Mouse (Mus musculus) megakaryocyte-erythroid progenitor cell, adult 5-6 weeks (primary cell): ENCODE measurements around the gene Ccdc84. TPM values are rescaled to one million over a fixed set of nuclear protein-coding genes. Genes with fewer than 3 reads are reported as not detected.
A peak's percentile ranks its signal among the peaks of the same experiment; 100 is the strongest.
"Not testable (repeated sequence)": the region's sequence is repeated elsewhere in the genome, so short reads cannot be mapped to it uniquely, and the experiment has no call there.

Source experiments
- ATAC-seq: replicated peaks from 2 replicates; pipeline ENCODE4 v1.8.0; 2016; ENCODE audit warnings: mild to moderate bottlenecking, inconsistent platforms; ENCODE audit not compliant: severe bottlenecking, poor library complexity, low FRiP score, low TSS enrichment
- total RNA-seq, 2 experiments: library from RNA; stranded (forward) in 1 of 2; stranded (reverse) in 1 of 2; fragments of 200-1000, 215-1000 nt in 1 of 2; fragments of >200 nt in 1 of 2; fragmentation: Nextera tagmentation in 1 of 2; gene quantifications; 2 replicates each; pipeline ENCODE4 v1.2.3; 2014 to 2017

Gene Ccdc84
- total RNA-seq (2014; fragmentation: Nextera tagmentation) (51.4 and 56.1 TPM in 2 replicates), total RNA-seq (2017) (18.9 and 19.3 TPM in 2 replicates)

- no peak for ATAC-seq
Measured at GRCm38 (mm10) chr9:44418519-44419385, at the start of gene Ccdc84. Gene Ccdc84, minus strand, starts transcription at chr9:44418569.

DNA sequence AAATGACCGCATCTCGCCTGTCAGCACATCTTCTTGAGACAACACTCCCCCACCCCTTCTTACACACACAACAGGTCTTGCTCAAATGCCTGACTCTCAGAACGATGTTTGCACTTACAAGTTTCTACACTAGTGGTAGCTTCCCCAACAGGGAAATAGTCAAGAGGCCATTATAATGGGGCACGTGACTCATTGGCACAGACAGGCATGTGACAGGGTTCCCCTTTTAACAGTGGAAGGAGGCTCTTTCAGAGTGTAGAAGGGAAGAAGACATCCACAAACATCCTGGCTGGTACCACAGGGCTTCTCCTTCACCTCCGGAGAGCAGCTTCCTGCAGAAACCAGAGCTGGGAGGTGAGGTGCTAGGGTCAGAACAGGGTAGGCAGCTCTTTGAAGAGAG lies 43.6 kb upstream of the Ccdc84 start:
- no peak for ATAC-seq

GRCm38 (mm10) chr9:44457035-44457742 lies 38.8 kb upstream of the Ccdc84 start:
- no peak for ATAC-seq

DNA sequence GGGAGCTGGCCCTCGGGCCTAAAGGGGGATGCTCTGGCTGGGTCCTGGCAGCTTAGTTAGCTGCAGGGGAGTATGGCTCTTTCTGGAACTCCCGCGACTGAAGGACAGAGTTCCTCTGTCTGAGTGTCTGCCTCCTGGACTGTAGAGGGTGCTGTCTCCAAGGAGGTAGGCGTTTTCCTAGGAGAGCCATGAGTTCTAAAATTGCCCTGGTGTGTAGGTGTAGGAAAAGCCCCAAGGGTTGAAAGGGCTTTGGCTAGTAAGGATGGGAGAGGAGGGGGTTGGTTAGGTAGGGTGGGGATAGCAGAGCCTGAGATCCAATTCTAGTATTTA lies 36.5 kb upstream of the Ccdc84 start, which contains the start of gene Upk2:
Gene Upk2 (minus strand): TSS at position 86 of the 330 bp plus-strand sequence.
- ATAC-seq = no peak

GRCm38 (mm10) chr9:44454132-44454890 lies 35.9 kb upstream of the Ccdc84 start:
- ATAC-seq = peak; percentile 87

- no peak for ATAC-seq
Measured at GRCm38 (mm10) chr9:44450387-44450786, 32.0 kb upstream of the Ccdc84 start.

DNA sequence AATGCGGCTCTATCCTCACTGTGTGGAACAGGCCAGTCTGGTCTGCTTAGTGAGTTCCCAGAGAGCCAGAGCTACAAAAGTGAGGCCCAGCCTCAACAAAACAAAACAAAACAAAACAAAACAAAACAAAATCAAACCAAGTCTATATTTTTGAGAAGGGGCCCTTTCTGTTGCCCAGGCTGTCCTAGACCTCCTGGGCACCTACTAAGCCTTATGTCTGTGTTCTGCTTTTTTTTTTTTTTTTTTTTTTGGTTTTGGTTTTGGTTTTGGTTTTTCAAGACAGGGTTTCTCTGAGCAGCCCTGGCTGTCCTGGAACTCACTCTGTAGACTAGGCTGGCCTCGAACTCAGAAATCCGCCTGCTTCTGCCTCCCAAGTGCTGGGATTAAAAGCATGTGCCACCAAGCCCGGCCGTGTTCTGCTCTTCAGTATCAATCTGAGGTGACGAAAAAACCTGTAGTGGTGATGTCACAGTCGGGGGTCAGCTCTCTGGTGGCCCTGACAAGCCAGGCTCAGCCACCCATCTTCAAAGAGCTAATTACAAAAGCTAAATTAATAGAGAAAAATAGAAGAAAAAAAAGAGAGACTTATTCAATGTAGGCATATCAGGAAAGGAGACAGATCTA lies 26.1 kb upstream of the Ccdc84 start:
- ATAC-seq = not testable (repeated sequence)

- ATAC-seq = no peak
Measured at GRCm38 (mm10) chr9:44440961-44441360, 22.6 kb upstream of the Ccdc84 start, which contains the start of gene Foxr1. Gene Foxr1, minus strand, starts transcription at chr9:44441136.

GRCm38 (mm10) chr9:44435747-44436146 lies 17.4 kb upstream of the Ccdc84 start:
- no peak for ATAC-seq

- ATAC-seq = no peak
Measured at GRCm38 (mm10) chr9:44432577-44433185, 14.3 kb upstream of the Ccdc84 start.

DNA sequence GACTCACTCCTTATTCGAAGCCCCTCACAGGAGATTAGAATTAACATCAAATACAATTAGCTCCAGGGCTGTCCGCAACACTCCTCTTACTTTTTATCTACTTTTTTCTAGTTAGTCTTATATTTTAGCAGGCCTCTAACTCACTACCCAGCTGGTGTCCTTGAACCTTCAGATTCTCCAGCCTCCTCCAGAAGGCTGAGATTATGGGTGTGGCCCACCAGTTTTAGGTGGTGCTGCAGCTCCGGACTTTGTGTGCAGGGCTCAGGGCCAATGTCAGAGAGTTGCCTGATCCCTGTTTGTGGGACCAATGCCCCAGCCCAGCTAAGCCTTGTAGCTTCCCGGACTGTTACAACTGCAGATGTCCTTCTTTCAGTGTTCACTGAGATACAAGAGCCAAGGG lies 5.2 kb upstream of the Ccdc84 start:
- no peak for ATAC-seq

DNA sequence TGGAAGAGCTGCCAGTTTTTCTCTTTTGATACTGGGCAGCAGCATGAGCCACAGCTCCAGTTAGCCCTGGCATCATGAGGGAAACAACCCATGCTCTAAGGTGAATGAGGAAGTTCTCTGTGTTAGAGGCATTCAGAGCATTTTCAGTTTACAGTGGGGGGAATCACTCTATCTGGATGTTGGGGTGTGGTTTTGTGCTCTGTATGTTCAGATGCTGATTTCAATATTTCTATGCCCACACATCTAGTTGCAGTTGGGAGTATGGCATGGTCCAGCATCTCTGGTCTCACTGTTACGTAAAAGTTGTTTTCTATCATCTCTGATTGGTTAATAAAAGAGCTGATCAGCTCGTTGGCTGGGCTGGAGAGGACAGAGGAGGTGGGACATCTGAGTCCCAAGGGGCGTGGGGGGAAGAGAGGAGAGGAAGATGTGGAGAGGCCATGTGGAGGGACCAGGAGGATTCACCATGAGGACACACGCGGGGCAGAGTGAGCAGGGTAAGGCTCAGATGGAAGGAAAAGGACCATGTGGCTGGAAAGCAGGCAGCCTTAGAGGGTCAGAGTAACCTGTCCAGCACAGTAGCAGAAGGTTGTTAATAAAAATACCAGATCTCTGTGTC lies 2.0 kb upstream of the Ccdc84 start:
- ATAC-seq = no peak

DNA sequence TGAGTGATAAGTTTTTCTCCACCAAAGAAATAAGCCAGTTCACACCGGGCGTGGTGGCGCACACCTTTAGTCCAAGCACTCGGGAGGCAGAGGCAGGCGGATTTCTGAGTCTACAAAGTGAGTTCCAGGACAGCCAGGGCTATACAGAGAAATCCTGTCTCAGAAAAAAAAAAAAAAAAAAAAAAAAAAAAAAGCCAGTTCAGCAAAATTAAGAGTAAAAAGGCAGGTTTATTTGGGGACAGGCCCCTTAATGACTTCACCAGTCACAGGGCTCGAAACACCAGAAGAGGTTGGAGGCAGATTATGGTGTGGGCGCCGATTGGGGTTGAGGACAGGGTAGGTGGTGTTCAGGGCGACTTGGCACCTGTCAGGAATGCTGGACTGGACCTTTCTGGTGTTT lies 1.4 kb upstream of the Ccdc84 start:
- ATAC-seq = not testable (repeated sequence)

DNA sequence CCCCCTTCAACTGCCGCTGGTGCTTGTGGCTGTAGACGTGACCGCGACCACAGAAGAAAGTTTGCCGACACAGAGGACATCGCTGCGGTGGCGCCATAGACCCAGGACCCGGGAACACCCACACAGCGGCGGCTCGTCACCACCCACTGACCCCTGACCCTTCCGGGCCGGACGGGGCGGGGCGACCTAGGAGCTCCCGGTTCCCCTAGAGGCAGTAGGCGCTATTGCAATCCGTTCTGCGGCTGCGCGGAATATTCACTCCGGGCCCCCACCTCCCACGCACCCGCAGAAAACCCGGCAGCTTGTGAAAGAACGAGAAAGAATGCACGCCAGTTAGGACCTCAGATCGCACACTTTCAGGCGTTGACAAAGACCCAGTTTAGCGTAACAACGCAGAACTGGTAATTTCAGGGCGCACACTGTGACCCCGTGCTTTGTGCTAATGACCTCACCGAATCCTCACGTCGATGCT lies 441 bp downstream of the Ccdc84 start:
- ATAC-seq = peak; percentile 93

GRCm38 (mm10) chr9:44417156-44417891 lies 1.0 kb downstream of the Ccdc84 start:
- ATAC-seq = peak; percentile 13; the same call in 1 of the 2 replicates

- peak; percentile 8; the same call in 1 of the 2 replicates for ATAC-seq
Measured at GRCm38 (mm10) chr9:44412781-44413180, 5.6 kb downstream of the Ccdc84 start.

DNA sequence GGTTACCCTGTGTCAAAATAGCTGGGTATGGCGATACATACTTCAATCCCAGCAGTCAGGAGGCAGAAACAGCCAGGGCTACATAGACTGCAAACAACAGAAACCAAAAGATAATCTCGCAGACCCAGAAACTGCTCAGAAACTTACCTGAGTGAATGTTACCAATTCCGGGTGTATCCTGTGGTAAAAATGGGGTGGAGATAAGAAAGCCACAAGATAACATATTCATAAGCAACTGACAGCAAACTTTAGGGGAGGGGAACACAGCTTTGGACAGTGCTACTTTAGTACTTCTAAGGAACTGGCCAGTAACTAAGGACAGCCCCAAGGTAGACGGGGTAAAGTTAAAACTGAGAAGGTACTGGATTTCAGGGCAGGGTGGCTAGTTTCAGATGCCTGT lies 6.1 kb downstream of the Ccdc84 start:
- ATAC-seq = peak; percentile 16
